Comparison of ENCODE assay signal across 8 mouse cellular contexts in genomic region chr1:194879324-194880233, GRCm38 (mm10). TPM values are rescaled to one million over a fixed set of nuclear protein-coding genes. Genes with fewer than 3 reads are reported as not detected.
DNase-seq lines count a peak whose midpoint lies in the region; ATAC-seq and TF ChIP-seq lines count a peak whose summit lies in the region.

No protein-coding gene starts in this region.

- H3K4me2 ChIP-seq in forebrain, embryonic 11.5 days (ENCODE audit: low read depth, low read length, severe bottlenecking): peak overlapping the region; percentile 6; the same call in 1 of the 2 replicates
- peak overlapping the region; percentile 60 for H3K4me2 ChIP-seq in heart, postnatal 0 days (ENCODE audit: low read depth, low read length)
- peak overlapping the region; percentile 56 for H3K4me2 ChIP-seq in liver, embryonic 16.5 days (ENCODE audit: low read depth, low read length)
- H3K4me2 ChIP-seq in neural tube, embryonic 13.5 days: peak overlapping the region; percentile 41

- ATAC-seq in forebrain, embryonic 11.5 days (replicated peaks; ENCODE audit: low FRiP score): peak; percentile 93
- peak; percentile 94 for ATAC-seq in heart, postnatal 0 days (ENCODE audit: insufficient read depth, low read depth)
- ATAC-seq in liver, embryonic 16.5 days (ENCODE audit: low read depth): peak; percentile 84
- peak; percentile 92 for ATAC-seq in neural tube, embryonic 13.5 days (ENCODE audit: low read depth)

- H3K4me1 ChIP-seq in forebrain, embryonic 11.5 days (replicated peaks; ENCODE audit: control insufficient read depth, insufficient read depth, low read length): no peaks in the 10 kb centered on the region
- H3K4me1 ChIP-seq in heart, postnatal 0 days (ENCODE audit: control insufficient read depth, insufficient read depth): peaks cover 8% of the 10 kb centered on the region
- H3K4me1 ChIP-seq in liver, embryonic 16.5 days (ENCODE audit: control insufficient read depth, low read depth, low read length): peaks cover 4% of the 10 kb centered on the region
- H3K4me1 ChIP-seq in neural tube, embryonic 13.5 days (replicated peaks): peaks cover 6% of the 10 kb centered on the region; the same call in 1 of the 2 replicates
- H3K4me1 ChIP-seq in testis, adult 2 months (ENCODE audit: control insufficient read depth, insufficient read depth, low read length): peaks cover 2% of the 10 kb centered on the region; the same call in 1 of the 2 replicates

- peak; percentile 88 to 90 for DNase-seq in CD8-positive naive resting alpha-beta T cell, adult 2 months (ENCODE audit: low read depth in 2 of 2, low spot score in 2 of 2)
- peak; percentile 80 for DNase-seq in c-Kit-positive CD71-negative TER-119-negative erythroid progenitor cells, embryonic 14.5 days (ENCODE audit: low read depth)
- DNase-seq in forebrain, embryonic 11.5 days (ENCODE audit: low spot score): peak; percentile 93
- DNase-seq in heart, postnatal 0 days (ENCODE audit: low spot score): peak; percentile 87
- DNase-seq in kidney, postnatal 4 days: peak; percentile 97

- no peaks in the 10 kb centered on the region for H3K36me3 ChIP-seq in forebrain, embryonic 11.5 days (ENCODE audit: control insufficient read depth, insufficient read depth, low read length)
- no peaks in the 10 kb centered on the region for H3K36me3 ChIP-seq in heart, postnatal 0 days (replicated peaks; ENCODE audit: control insufficient read depth, insufficient read depth, low read length)
- H3K36me3 ChIP-seq in liver, embryonic 16.5 days (ENCODE audit: control insufficient read depth, insufficient read depth): no peaks in the 10 kb centered on the region
- H3K36me3 ChIP-seq in neural tube, embryonic 13.5 days: no peaks in the 10 kb centered on the region
- no peaks in the 10 kb centered on the region for H3K36me3 ChIP-seq in testis, adult 2 months (ENCODE audit: control insufficient read depth, insufficient read depth, low read length)

- no peaks in the 10 kb centered on the region for H3K27me3 ChIP-seq in forebrain, embryonic 11.5 days (ENCODE audit: control insufficient read depth, insufficient read depth, low read length)
- no peaks in the 10 kb centered on the region for H3K27me3 ChIP-seq in heart, postnatal 0 days (ENCODE audit: control insufficient read depth, insufficient read depth, low read length)
- H3K27me3 ChIP-seq in liver, embryonic 16.5 days (ENCODE audit: control insufficient read depth, insufficient read depth, low read depth, low read length): no peaks in the 10 kb centered on the region
- H3K27me3 ChIP-seq in neural tube, embryonic 13.5 days: no peaks in the 10 kb centered on the region
- H3K27me3 ChIP-seq in testis, adult 2 months (ENCODE audit: control insufficient read depth, insufficient read depth, low read length): no peaks in the 10 kb centered on the region

- TF ChIP-seq CTCF in heart, postnatal 0 days (IDR thresholded peaks at IDR 0.05; ENCODE audit: low read depth): peak; percentile 99
- peak; percentile 98 for TF ChIP-seq CTCF in testis, adult 2 months (IDR thresholded peaks at IDR 0.05; ENCODE audit: control insufficient read depth, insufficient read depth, insufficient replicate concordance, low read depth, low read length)

- peak overlapping the region; percentile 12; the same call in 1 of the 2 replicates for H3K9ac ChIP-seq in forebrain, embryonic 11.5 days (ENCODE audit: low read length)
- peak overlapping the region; percentile 46; the same call in 1 of the 2 replicates for H3K9ac ChIP-seq in heart, postnatal 0 days (replicated peaks; ENCODE audit: low read depth, low read length)
- H3K9ac ChIP-seq in liver, embryonic 16.5 days (ENCODE audit: low read depth, low read length): peak overlapping the region; percentile 42
- 0 out of 2 replicates have a peak overlapping the region, but pooled peaks have one; percentile 22 for H3K9ac ChIP-seq in neural tube, embryonic 13.5 days

- 25% methylated on average over 22 of the region's 22 CpGs for WGBS in forebrain, embryonic 11.5 days
- 14% methylated on average over 22 of the region's 22 CpGs for WGBS in heart, postnatal 0 days
- WGBS in liver, embryonic 16.5 days (ENCODE audit: insufficient replicate concordance): 15% methylated on average over 22 of the region's 22 CpGs
- 24% methylated on average over 22 of the region's 22 CpGs for WGBS in neural tube, embryonic 13.5 days

- no peak overlapping the region for H3K27ac ChIP-seq in forebrain, embryonic 11.5 days (ENCODE audit: low read depth, low read length)
- peak overlapping the region; percentile 53; the same call in 1 of the 2 replicates for H3K27ac ChIP-seq in heart, postnatal 0 days (ENCODE audit: low read depth)
- H3K27ac ChIP-seq in liver, embryonic 16.5 days (ENCODE audit: low read length): no peak overlapping the region
- no peak overlapping the region for H3K27ac ChIP-seq in neural tube, embryonic 13.5 days (replicated peaks)
- H3K27ac ChIP-seq in testis, adult 2 months (ENCODE audit: control insufficient read depth, insufficient read depth, low read depth, low read length): peak overlapping the region; percentile 61; the same call in 1 of the 2 replicates

- TF ChIP-seq POLR2A in testis, adult 2 months (IDR thresholded peaks at IDR 0.05; ENCODE audit: control insufficient read depth, low read depth, low read length): no peak

- TF ChIP-seq EP300 in heart, postnatal 0 days (IDR thresholded peaks at IDR 0.05; ENCODE audit: low read depth): no peak

- no peak overlapping the region for H3K4me3 ChIP-seq in forebrain, embryonic 11.5 days (ENCODE audit: low read depth, low read length)
- peak overlapping the region; percentile 27 for H3K4me3 ChIP-seq in heart, postnatal 0 days (ENCODE audit: low read depth, low read length)
- H3K4me3 ChIP-seq in liver, embryonic 16.5 days (ENCODE audit: low read depth, low read length): peak overlapping the region; percentile 44
- no peak overlapping the region for H3K4me3 ChIP-seq in neural tube, embryonic 13.5 days
- H3K4me3 ChIP-seq in testis, adult 2 months (ENCODE audit: control insufficient read depth, low read depth, low read length): no peak overlapping the region; the same call in 1 of the 2 replicates

- H3K9me3 ChIP-seq in forebrain, embryonic 11.5 days (ENCODE audit: control insufficient read depth, low read length): no peaks in the 10 kb centered on the region
- no peaks in the 10 kb centered on the region for H3K9me3 ChIP-seq in heart, postnatal 0 days (replicated peaks; ENCODE audit: control insufficient read depth, low read length)
- no peaks in the 10 kb centered on the region for H3K9me3 ChIP-seq in liver, embryonic 16.5 days (replicated peaks; ENCODE audit: control insufficient read depth, low read length)
- no peaks in the 10 kb centered on the region for H3K9me3 ChIP-seq in neural tube, embryonic 13.5 days

RNA-seq across cellular contexts. Expression of gene Cd34, which starts 59.0 kb away (rescaled TPM):
- polyA plus RNA-seq in forebrain, embryonic 11.5 days (2014; fragmentation: Nextera tagmentation; extraction: Ambion mirVana): 51.0 and 54.7 TPM in 2 replicates
- 173 and 187 TPM in 2 replicates for total RNA-seq in heart, postnatal 0 days (2014; rRNA removed; ENCODE audit: low replicate concordance)
- 116 and 128 TPM in 2 replicates for polyA plus RNA-seq in heart, postnatal 0 days (2015; fragmentation: Nextera tagmentation; extraction: Ambion mirVana)
- 7.7 and 9.4 TPM in 2 replicates for polyA plus RNA-seq in liver, embryonic 16.5 days (2015; fragmentation: Nextera tagmentation; extraction: Ambion mirVana)
- polyA plus RNA-seq in neural tube, embryonic 13.5 days (2015; fragmentation: Nextera tagmentation; extraction: Ambion mirVana): 40.9 and 44.6 TPM in 2 replicates
- polyA plus RNA-seq in testis, adult 2 months (2012; rRNA removed): 7.7 and 7.9 TPM in 2 replicates

Comparison
In these comparisons a context has a peak if more than half of its experiments do, and no peak if none do; other contexts are left out.
1. H3K27ac ChIP-seq: peak in heart, postnatal 0 days (single experiment) and testis, adult 2 months (single experiment); none in forebrain, embryonic 11.5 days (single experiment), liver, embryonic 16.5 days (single experiment) and neural tube, embryonic 13.5 days (single experiment).
2. H3K4me2 ChIP-seq: peak in every context shown above with its lines; median percentile 60 in heart, postnatal 0 days; 56 in liver, embryonic 16.5 days; 41 in neural tube, embryonic 13.5 days; 6 in forebrain, embryonic 11.5 days.
3. H3K4me3 ChIP-seq: peak in heart, postnatal 0 days (single experiment) and liver, embryonic 16.5 days (single experiment); none in forebrain, embryonic 11.5 days (single experiment), neural tube, embryonic 13.5 days (single experiment) and testis, adult 2 months (single experiment).
4. Peak in every context shown above with its lines, with median percentiles within 50 percentile points of each other: DNase-seq, ATAC-seq and H3K9ac ChIP-seq.